In genomic region chr5:118655428-118655827, GRCm38 (mm10) we compare ENCODE assay signal across 11 mouse cellular contexts.
A peak's percentile ranks its signal among the peaks of the same experiment; 100 is the strongest.
DNase-seq lines count a peak whose midpoint lies in the region; ATAC-seq and TF ChIP-seq lines count a peak whose summit lies in the region.
"Had no signal": no experiment of that assay in that cellular context is flagged by ENCODE, and none has a peak within 500 bp of the region (broad histone marks: within the 10 kb centered on the region; RNA-seq: fewer than 3 reads in every experiment).

No protein-coding gene starts in this region.

- no peak overlapping the region for H3K4me2 ChIP-seq in hindbrain, embryonic 13.5 days
- no peak overlapping the region for H3K4me2 ChIP-seq in hindbrain, postnatal 0 days (ENCODE audit: low read depth, low read length)
- H3K4me2 ChIP-seq in lung, embryonic 14.5 days, result no peak overlapping the region
- H3K4me2 ChIP-seq: liver, embryonic 13.5 days had no signal

- no peak overlapping the region; the same call in 1 of the 2 replicates for H3K9ac ChIP-seq in hindbrain, embryonic 13.5 days
- H3K9ac ChIP-seq in hindbrain, postnatal 0 days (replicated peaks; ENCODE audit: low read length), result no peak overlapping the region
- H3K9ac ChIP-seq in lung, embryonic 14.5 days, result no peak overlapping the region
- H3K9ac ChIP-seq: liver, embryonic 13.5 days had no signal

- no peak overlapping the region for H3K4me3 ChIP-seq in cerebellum, adult 2 months (replicated peaks; ENCODE audit: insufficient read depth, low read depth, low read length)
- no peak overlapping the region for H3K4me3 ChIP-seq in hindbrain, embryonic 13.5 days
- H3K4me3 ChIP-seq in hindbrain, postnatal 0 days (ENCODE audit: low read length), result no peak overlapping the region
- no peak overlapping the region for H3K4me3 ChIP-seq in lung, embryonic 14.5 days (ENCODE audit: low read depth, low read length)
- H3K4me3 ChIP-seq in bone marrow, adult 2 months (replicated peaks; ENCODE audit: control insufficient read depth, low read depth, low read length), result no peak overlapping the region
- H3K4me3 ChIP-seq: liver, embryonic 13.5 days had no signal

- TF ChIP-seq POLR2A in cerebellum, adult 2 months (IDR thresholded peaks at IDR 0.05; ENCODE audit: borderline replicate concordance, insufficient read depth, low read length), result no peak
- TF ChIP-seq POLR2A in bone marrow, adult 2 months (IDR thresholded peaks at IDR 0.05; ENCODE audit: borderline replicate concordance, control insufficient read depth, low read depth, low read length), result no peak

- no peaks in the 10 kb centered on the region for H3K36me3 ChIP-seq in hindbrain, embryonic 13.5 days
- H3K36me3 ChIP-seq in hindbrain, postnatal 0 days (ENCODE audit: insufficient read depth, low read length), result no peaks in the 10 kb centered on the region
- H3K36me3 ChIP-seq in lung, embryonic 14.5 days (ENCODE audit: insufficient read depth), result no peaks in the 10 kb centered on the region
- H3K36me3 ChIP-seq: liver, embryonic 13.5 days had no signal

- H3K27me3 ChIP-seq in cerebellum, adult 2 months (ENCODE audit: control insufficient read depth, insufficient read depth, low read length), result no peaks in the 10 kb centered on the region
- H3K27me3 ChIP-seq in hindbrain, embryonic 13.5 days, result no peaks in the 10 kb centered on the region
- H3K27me3 ChIP-seq in hindbrain, postnatal 0 days (ENCODE audit: insufficient read depth, low read length), result no peaks in the 10 kb centered on the region
- no peaks in the 10 kb centered on the region for H3K27me3 ChIP-seq in lung, embryonic 14.5 days (ENCODE audit: insufficient read depth, low read length)
- H3K27me3 ChIP-seq: liver, embryonic 13.5 days had no signal

- DNase-seq in cerebellum, adult 2 months, result no peak
- DNase-seq in cerebellum, adult 8-10 months, result no peak
- no peak for DNase-seq in hindbrain, postnatal 0 days (ENCODE audit: low spot score)
- no peak for DNase-seq in lung, embryonic 14.5 days
- no peak for DNase-seq in lung, postnatal 14 days
- no peak for DNase-seq in retina, embryonic 14.5 days (ENCODE audit: low spot score)
- DNase-seq: embryo, embryonic 11 days; gastrocnemius, postnatal 14 days; liver, embryonic 13.5 days had no signal

- 37% methylated on average over 7 of the region's 7 CpGs for WGBS in cerebellum, adult 2 months
- 48% methylated on average over 7 of the region's 7 CpGs for WGBS in hindbrain, embryonic 13.5 days
- 44% methylated on average over 7 of the region's 7 CpGs for WGBS in hindbrain, postnatal 0 days
- WGBS in lung, embryonic 14.5 days, result 42% methylated on average over 7 of the region's 7 CpGs
- 57% methylated on average over 7 of the region's 7 CpGs for WGBS in bone marrow, adult 2 months

- no peaks in the 10 kb centered on the region for H3K9me3 ChIP-seq in hindbrain, embryonic 13.5 days
- H3K9me3 ChIP-seq in hindbrain, postnatal 0 days (ENCODE audit: low read length), result no peaks in the 10 kb centered on the region
- H3K9me3 ChIP-seq in lung, embryonic 14.5 days (ENCODE audit: low read depth, low read length), result no peaks in the 10 kb centered on the region
- H3K9me3 ChIP-seq: liver, embryonic 13.5 days had no signal

- H3K27ac ChIP-seq in cerebellum, adult 2 months (ENCODE audit: insufficient read depth, low read length), result no peak overlapping the region
- peak overlapping the region; percentile 69 for H3K27ac ChIP-seq in hindbrain, embryonic 13.5 days
- H3K27ac ChIP-seq in hindbrain, postnatal 0 days, result no peak overlapping the region
- H3K27ac ChIP-seq in lung, embryonic 14.5 days (ENCODE audit: low read depth), result no peak overlapping the region
- H3K27ac ChIP-seq in bone marrow, adult 2 months (ENCODE audit: control insufficient read depth, insufficient read depth, low read depth, low read length, poor library complexity), result peak overlapping the region; percentile 69
- H3K27ac ChIP-seq: liver, embryonic 13.5 days had no signal

- peaks cover 27% of the 10 kb centered on the region for H3K4me1 ChIP-seq in cerebellum, adult 2 months (ENCODE audit: control insufficient read depth, insufficient read depth, low read length)
- peaks cover 44% of the 10 kb centered on the region for H3K4me1 ChIP-seq in hindbrain, embryonic 13.5 days (replicated peaks)
- H3K4me1 ChIP-seq in hindbrain, postnatal 0 days (ENCODE audit: insufficient read depth, low read length), result no peaks in the 10 kb centered on the region
- H3K4me1 ChIP-seq in lung, embryonic 14.5 days (ENCODE audit: insufficient read depth), result peaks cover 8% of the 10 kb centered on the region; the same call in 1 of the 2 replicates
- H3K4me1 ChIP-seq in bone marrow, adult 2 months (ENCODE audit: control insufficient read depth, insufficient read depth, low read length), result peaks cover 11% of the 10 kb centered on the region

- TF ChIP-seq CTCF in cerebellum, adult 2 months (IDR thresholded peaks at IDR 0.05; ENCODE audit: borderline replicate concordance, insufficient read depth, low read depth, low read length), result 0 out of 2 replicates have a peak, but pooled peaks have one; percentile 8
- no peak for TF ChIP-seq CTCF in hindbrain, postnatal 0 days (IDR thresholded peaks at IDR 0.05; ENCODE audit: low read depth)
- peak; percentile 21; the same call in 1 of the 2 replicates for TF ChIP-seq CTCF in lung, embryonic 14.5 days (IDR thresholded peaks at IDR 0.05; ENCODE audit: low read depth)
- 0 out of 2 replicates have a peak, but pooled peaks have one; percentile 7 for TF ChIP-seq CTCF in bone marrow, adult 2 months (IDR thresholded peaks at IDR 0.05; ENCODE audit: control insufficient read depth, insufficient read depth, low read length)

- ATAC-seq in hindbrain, embryonic 13.5 days (ENCODE audit: low FRiP score), result 0 out of 2 replicates have a peak, but pooled peaks have one; percentile 55
- ATAC-seq in hindbrain, postnatal 0 days, result no peak
- no peak for ATAC-seq in lung, embryonic 14.5 days (ENCODE audit: insufficient read depth)

Comparison
In these comparisons a context has a peak if more than half of its experiments do, and no peak if none do; other contexts are left out.
1. H3K27ac ChIP-seq: peak in hindbrain, embryonic 13.5 days (single experiment) and bone marrow, adult 2 months (single experiment); none in cerebellum, adult 2 months (single experiment), hindbrain, postnatal 0 days (single experiment) and lung, embryonic 14.5 days (single experiment).